Mouse (Mus musculus) small intestine, adult 2 months (tissue): ENCODE measurements around the gene Cdk2ap2.

Source experiments
- CTCF ChIP-seq: fragments of 200-500 bp; IDR thresholded peaks from 2 replicates; pipeline ENCODE4 v1.5.1; 2012; ENCODE audit warnings: low read depth, mild to moderate bottlenecking, control low read depth, inconsistent platforms, low read length, moderate library complexity, mixed read lengths; ENCODE audit not compliant: insufficient replicate concordance, insufficient read length; ENCODE audit errors: extremely low read depth
- POLR2A ChIP-seq: fragments of 200-500 bp; IDR thresholded peaks from 2 replicates; pipeline ENCODE4 v1.6.1; 2012; ENCODE audit warnings: low read depth, mild to moderate bottlenecking, control low read depth, inconsistent platforms, low read length, moderate library complexity

DNA sequence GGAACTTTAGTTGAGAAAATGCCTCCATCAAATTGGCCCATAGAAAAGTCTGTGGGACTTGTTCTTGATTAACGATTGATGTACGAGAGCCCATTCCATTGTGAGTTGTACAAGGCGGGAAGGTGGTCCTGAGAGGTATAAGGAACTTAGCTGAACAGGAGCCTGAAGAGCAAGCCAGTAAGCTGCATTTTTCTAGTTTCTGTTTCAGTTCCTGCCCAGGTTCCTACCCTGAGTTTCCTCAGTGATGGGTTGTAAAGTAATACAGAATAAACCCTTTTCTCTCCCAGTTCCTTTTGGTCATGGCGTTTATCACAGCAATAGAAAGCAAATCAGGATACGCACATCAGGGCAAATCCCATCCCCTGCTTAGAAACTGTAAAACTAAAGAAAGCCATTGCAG, 40.9 kb downstream of the Cdk2ap2 start:
- TF ChIP-seq CTCF: no peak
- TF ChIP-seq POLR2A: no peak
